Mouse (Mus musculus) lung, postnatal 0 days (tissue): ENCODE measurements around the gene Gng7.

ENCODE experiments used
- CTCF ChIP-seq: IDR thresholded peaks from 2 replicates; pipeline ENCODE4 v1.5.1; 2016; ENCODE audit warnings: antibody characterized with exemption, mild to moderate bottlenecking
- EP300 ChIP-seq: IDR thresholded peaks from 2 replicates; pipeline ENCODE4 v1.6.1; 2016; ENCODE audit warnings: antibody characterized with exemption, mild to moderate bottlenecking, control low read depth

DNA sequence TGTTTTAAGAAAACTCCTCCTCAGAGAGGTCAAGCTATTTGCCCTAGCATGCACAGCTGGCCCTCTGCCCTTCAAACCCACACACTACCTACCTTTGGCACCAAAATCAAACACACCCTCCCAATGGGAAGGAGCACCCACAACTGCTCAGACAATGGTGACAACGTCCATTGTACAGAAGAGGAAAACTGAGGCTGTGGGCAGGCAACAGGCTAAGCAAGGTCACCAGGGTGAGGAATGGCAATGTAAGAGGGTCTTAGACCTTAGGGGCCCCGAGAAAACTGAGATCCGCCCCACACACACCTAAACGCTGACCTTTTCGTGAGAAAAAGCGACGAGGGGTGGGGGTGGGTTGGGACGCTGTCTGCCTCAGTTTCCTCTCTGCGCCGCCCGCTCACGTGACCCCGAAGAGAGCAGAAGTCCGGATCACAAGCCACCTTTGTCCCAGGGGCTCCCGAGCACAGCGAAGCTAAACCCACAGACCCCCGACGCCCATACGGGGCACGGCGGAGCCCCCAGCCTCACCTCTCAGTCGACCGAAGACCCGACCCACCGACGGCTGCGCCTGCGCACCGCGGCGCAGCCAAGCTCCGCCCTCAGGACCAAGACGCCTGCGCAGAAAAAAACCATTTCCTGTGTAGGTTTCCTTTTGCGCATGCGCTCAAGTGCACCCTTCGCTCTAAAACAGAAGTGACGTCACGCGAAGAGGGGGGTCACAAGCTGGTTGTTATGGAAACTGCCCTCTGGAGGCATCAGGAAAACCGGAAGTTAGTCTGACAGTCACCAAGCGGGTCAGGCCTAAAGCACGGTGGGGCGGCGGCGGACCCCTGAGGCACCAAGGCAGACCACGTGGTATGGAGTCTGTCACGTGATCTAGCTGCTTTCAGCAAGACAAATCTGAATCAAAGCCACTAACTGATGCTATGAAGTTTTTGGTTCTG lies 45.1 kb upstream of the Gng7 start, which contains the start of gene Sgta:
- TF ChIP-seq CTCF (no peak), EP300 (no peak)
